Mouse (Mus musculus) forebrain, postnatal 0 days (tissue): Measurements from ENCODE around the gene Has3. TPM values are rescaled to one million over a fixed set of nuclear protein-coding genes. Genes with fewer than 3 reads are reported as not detected.
"Not testable (repeated sequence)": the region's sequence is repeated elsewhere in the genome, so short reads cannot be mapped to it uniquely, and the experiment has no call there.

ENCODE experiments used
- ATAC-seq: fragments of 200-750 bp; cut with Nextera tagmentation; 2 replicates; pipeline ENCODE4 v1.8.0; 2017; ENCODE audit warnings: mild to moderate bottlenecking, moderate library complexity
- DNase-seq: peaks from one replicate; pipeline ENCODE4 v3.0.0-alpha.2; 2015
- H3K27ac ChIP-seq: fragments of 300-500 bp; sonication (generic); 2 replicates; pipeline ENCODE4 v1.5.1; 2014; ENCODE audit warnings: low read depth, mild to moderate bottlenecking, antibody characterized with exemption, low read length, moderate library complexity, mixed read lengths
- H3K27me3 ChIP-seq: fragments of 300-500 bp; sonication (generic); 2 replicates; pipeline ENCODE4 v1.6.1; 2014; ENCODE audit warnings: mild to moderate bottlenecking, low read length, mixed read lengths; ENCODE audit not compliant: insufficient read depth
- H3K36me3 ChIP-seq: fragments of 300-500 bp; sonication (generic); 2 replicates; pipeline ENCODE4 v1.6.1; 2014; ENCODE audit warnings: mild to moderate bottlenecking, moderate library complexity; ENCODE audit not compliant: insufficient read depth
- H3K4me1 ChIP-seq: fragments of 300-500 bp; sonication (generic); 2 replicates; pipeline ENCODE4 v1.6.1; 2014; ENCODE audit warnings: antibody characterized with exemption; ENCODE audit not compliant: insufficient read depth
- H3K4me2 ChIP-seq: fragments of 300-500 bp; sonication (generic); 2 replicates; pipeline ENCODE4 v1.6.1; 2014; ENCODE audit warnings: low read depth, mild to moderate bottlenecking, moderate library complexity
- H3K4me3 ChIP-seq: fragments of 300-500 bp; sonication (generic); 2 replicates; pipeline ENCODE4 v1.5.1; 2014; ENCODE audit warnings: low read depth, low read length, mixed read lengths
- H3K9ac ChIP-seq: fragments of 300-500 bp; sonication (generic); 2 replicates; pipeline ENCODE4 v1.6.1; 2014; ENCODE audit warnings: mild to moderate bottlenecking
- H3K9me3 ChIP-seq: fragments of 300-500 bp; sonication (generic); 2 replicates; pipeline ENCODE4 v1.6.1; 2016; ENCODE audit warnings: low read length
- CTCF ChIP-seq: sonication (generic); IDR thresholded peaks from 2 replicates; pipeline ENCODE4 v1.5.1; 2016; ENCODE audit warnings: antibody characterized with exemption, control low read depth, low read depth
- WGBS: fragments of 180-500 bp; shearing (Covaris S2); extraction: QIAGEN DNeasy Blood & Tissue Kit; methylation state at CpG from one replicate; pipeline ENCODE4 v1.1.7; 2014; 5-methylcytosine and 5-hydroxymethylcytosine counted together
- polyA plus RNA-seq: library from polyadenylated mRNA; unstranded; fragments of >200 nt; fragmentation: Nextera tagmentation; extraction: Ambion mirVana; gene quantifications from 2 replicates; pipeline ENCODE4 v1.2.1, GENCODE M21; 2015
- total RNA-seq: library from RNA; depleted of rRNA; stranded (reverse); fragments of >200 nt; gene quantifications from 2 replicates; pipeline ENCODE4 v1.2.3, GENCODE M21; 2014

The Has3 gene
- total and polyA plus RNA-seq, 2 experiments from 2014 or later = 0.86 to 19.7 TPM

GRCm38 (mm10) chr8:106870537-106871327 lies 690 bp downstream of the Has3 start:
- DNase-seq (peak; percentile 70), ATAC-seq (peak; percentile 80)
- Histone ChIP-seq H3K27ac (peak overlapping the region; percentile 54; the same call in 1 of the 2 replicates), H3K4me1 (peaks cover 18% of the 10 kb centered on the region), H3K4me2 (peak overlapping the region; percentile 96), H3K9ac (peak overlapping the region; percentile 58), H3K27me3 (peaks cover 8% of the 10 kb centered on the region), H3K36me3 (peaks cover 13% of the 10 kb centered on the region), H3K9me3 (no peaks in the 10 kb centered on the region), H3K4me3 (peak overlapping the region; percentile 62)
- 1% methylated on average over 59 of the region's 63 CpGs for WGBS
- TF ChIP-seq CTCF = peak; percentile 59

GRCm38 (mm10) chr8:106871328-106871926 lies 1.4 kb downstream of the Has3 start:
- DNase-seq (peak; percentile 61), ATAC-seq (peak; percentile 26)
- Histone ChIP-seq H3K9me3 (no peaks in the 10 kb centered on the region), H3K27ac (no peak overlapping the region), H3K4me1 (peaks cover 18% of the 10 kb centered on the region), H3K36me3 (peaks cover 13% of the 10 kb centered on the region), H3K4me2 (peak overlapping the region; percentile 96), H3K27me3 (peaks cover 8% of the 10 kb centered on the region), H3K4me3 (peak overlapping the region; percentile 62), H3K9ac (peak overlapping the region; percentile 58)
- TF ChIP-seq CTCF = no peak
- WGBS = under 1% methylated on average over 15 of the region's 15 CpGs

GRCm38 (mm10) chr8:106871931-106872371 lies 1.9 kb downstream of the Has3 start:
- Histone ChIP-seq H3K27me3 (peaks cover 8% of the 10 kb centered on the region), H3K36me3 (peaks cover 17% of the 10 kb centered on the region), H3K4me3 (peak overlapping the region; percentile 62), H3K9ac (peak overlapping the region; percentile 58), H3K27ac (no peak overlapping the region), H3K9me3 (no peaks in the 10 kb centered on the region), H3K4me1 (peaks cover 18% of the 10 kb centered on the region), H3K4me2 (peak overlapping the region; percentile 96)
- peak; percentile 54 for TF ChIP-seq CTCF
- ATAC-seq = peak; percentile 75
- DNase-seq = peak; percentile 51
- WGBS = 3% methylated on average over 22 of the region's 22 CpGs

- DNase-seq = no peak
- Histone ChIP-seq H3K9ac (peak overlapping the region; percentile 58), H3K9me3 (no peaks in the 10 kb centered on the region), H3K27me3 (peaks cover 8% of the 10 kb centered on the region), H3K27ac (no peak overlapping the region), H3K36me3 (peaks cover 23% of the 10 kb centered on the region), H3K4me1 (peaks cover 18% of the 10 kb centered on the region), H3K4me3 (peak overlapping the region; percentile 62), H3K4me2 (peak overlapping the region; percentile 96)
- no peak for TF ChIP-seq CTCF
- no peak for ATAC-seq
- 9% methylated on average over 8 of the region's 8 CpGs for WGBS
Measured at GRCm38 (mm10) chr8:106872454-106873034, 2.5 kb downstream of the Has3 start.

GRCm38 (mm10) chr8:106880121-106880707 lies 10.2 kb downstream of the Has3 start:
- Histone ChIP-seq H3K27me3 (no peaks in the 10 kb centered on the region), H3K36me3 (peaks cover 43% of the 10 kb centered on the region), H3K4me1 (no peaks in the 10 kb centered on the region), H3K9ac (no peak overlapping the region), H3K4me3 (no peak overlapping the region), H3K27ac (no peak overlapping the region), H3K9me3 (no peaks in the 10 kb centered on the region), H3K4me2 (no peak overlapping the region)
- ATAC-seq (no peak), DNase-seq (no peak)
- WGBS = 86% methylated on average over 8 of the region's 8 CpGs
- TF ChIP-seq CTCF = no peak

- H3K27ac ChIP-seq, DNase-seq, H3K9me3 ChIP-seq, ATAC-seq, H3K4me2 ChIP-seq, H3K9ac ChIP-seq, H3K4me1 ChIP-seq, H3K27me3 ChIP-seq, H3K4me3 ChIP-seq: not testable (repeated sequence)
- WGBS = 93% methylated on average over 11 of the region's 11 CpGs
- H3K36me3 ChIP-seq = peaks cover 42% of the 10 kb centered on the region
Measured at GRCm38 (mm10) chr8:106884094-106884493, 14.1 kb downstream of the Has3 start.

GRCm38 (mm10) chr8:106884826-106885400 lies 14.9 kb downstream of the Has3 start:
- DNase-seq, H3K9ac ChIP-seq, ATAC-seq, H3K27ac ChIP-seq, H3K4me3 ChIP-seq, H3K4me1 ChIP-seq, H3K27me3 ChIP-seq, H3K4me2 ChIP-seq, H3K9me3 ChIP-seq: not testable (repeated sequence)
- 91% methylated on average over 4 of the region's 4 CpGs for WGBS
- peaks cover 35% of the 10 kb centered on the region for H3K36me3 ChIP-seq
